In the genomic region with DNA sequence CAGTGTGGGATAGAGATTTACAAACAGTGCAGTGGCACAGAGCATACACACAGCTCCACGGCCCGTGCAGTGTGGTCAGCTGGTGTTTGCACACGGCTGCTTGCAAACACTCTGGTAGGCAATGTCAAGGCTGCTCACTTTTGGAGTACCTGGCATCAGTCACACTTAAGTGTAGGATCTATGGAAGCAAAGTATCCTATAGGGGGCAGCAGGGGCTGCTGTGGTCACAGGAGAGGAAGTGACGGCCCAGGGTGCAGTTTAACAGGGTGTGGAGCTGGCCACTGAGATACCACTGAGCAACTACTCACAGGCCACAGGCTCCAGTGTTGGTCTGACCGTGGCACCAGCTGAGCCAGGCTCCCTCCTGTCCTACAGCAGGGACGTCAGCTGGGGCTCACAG, we compare ENCODE assay signal across 15 mouse cellular contexts. TPM values are rescaled to one million over a fixed set of nuclear protein-coding genes. Genes with fewer than 3 reads are reported as not detected.
DNase-seq lines count a peak whose midpoint lies in the region; ATAC-seq and TF ChIP-seq lines count a peak whose summit lies in the region.
"Had no signal": no experiment of that assay in that cellular context is flagged by ENCODE, and none has a peak within 500 bp of the region (broad histone marks: within the 10 kb centered on the region; RNA-seq: fewer than 3 reads in every experiment).

No protein-coding gene starts in this region.

- no peak overlapping the region for H3K4me3 ChIP-seq in kidney, embryonic 15.5 days (replicated peaks)
- H3K4me3 ChIP-seq in kidney, embryonic 14.5 days (ENCODE audit: low read length) = no peak overlapping the region
- H3K4me3 ChIP-seq in MEL (ENCODE audit: control insufficient read depth in 1 of 2, insufficient read depth in 1 of 2, low read depth in 2 of 2, low read length in 2 of 2) = no peak overlapping the region
- H3K4me3 ChIP-seq: heart, embryonic 12.5 days; neural tube, embryonic 15.5 days had no signal

- no peaks in the 10 kb centered on the region for H3K4me1 ChIP-seq in kidney, embryonic 15.5 days
- H3K4me1 ChIP-seq in kidney, embryonic 14.5 days (ENCODE audit: control insufficient read depth, insufficient read depth, low read length) = no peaks in the 10 kb centered on the region
- no peaks in the 10 kb centered on the region for H3K4me1 ChIP-seq in MEL (ENCODE audit: control insufficient read depth in 1 of 2, insufficient read depth in 2 of 2, low read length in 2 of 2)
- H3K4me1 ChIP-seq: heart, embryonic 12.5 days; neural tube, embryonic 15.5 days had no signal

- H3K36me3 ChIP-seq in kidney, embryonic 15.5 days = peaks cover 97% of the 10 kb centered on the region
- peaks cover 75% of the 10 kb centered on the region for H3K36me3 ChIP-seq in kidney, embryonic 14.5 days (ENCODE audit: control insufficient read depth, insufficient read depth, low read length)
- H3K36me3 ChIP-seq in MEL (ENCODE audit: control insufficient read depth in 1 of 2, insufficient read depth in 2 of 2, low read length in 2 of 2) = no peaks in the 10 kb centered on the region

- H3K27ac ChIP-seq in kidney, embryonic 15.5 days = no peak overlapping the region
- no peak overlapping the region for H3K27ac ChIP-seq in kidney, embryonic 14.5 days (ENCODE audit: low read depth, low read length)
- H3K27ac ChIP-seq in MEL (ENCODE audit: control insufficient read depth, low read depth, low read length) = no peak overlapping the region
- H3K27ac ChIP-seq: neural tube, embryonic 15.5 days had no signal

- H3K9me3 ChIP-seq in kidney, embryonic 15.5 days (replicated peaks) = no peaks in the 10 kb centered on the region
- no peaks in the 10 kb centered on the region for H3K9me3 ChIP-seq in kidney, embryonic 14.5 days (ENCODE audit: control insufficient read depth, low read length)
- no peaks in the 10 kb centered on the region for H3K9me3 ChIP-seq in MEL (replicated peaks; ENCODE audit: insufficient read depth, low read length)
- H3K9me3 ChIP-seq: heart, embryonic 12.5 days; neural tube, embryonic 15.5 days had no signal

- 0 out of 2 replicates have a peak, but pooled peaks have one; percentile 20 for ATAC-seq in kidney, embryonic 15.5 days (replicated peaks; ENCODE audit: low FRiP score)
- no peak for ATAC-seq in kidney, embryonic 14.5 days (ENCODE audit: low FRiP score, low TSS enrichment)
- ATAC-seq in granulocyte monocyte progenitor cell, adult 5-6 weeks (replicated peaks; ENCODE audit: poor library complexity, severe bottlenecking) = peak; percentile 87
- ATAC-seq: activated CD4-positive, CD25-positive, alpha-beta regulatory T cell, adult 4 months; hindbrain, embryonic 16.5 days had no signal

- no peak for TF ChIP-seq POLR2A in MEL (IDR thresholded peaks at IDR 0.05; ENCODE audit: control insufficient read depth in 1 of 2, insufficient read depth in 1 of 2, low read depth in 1 of 2, low read length in 2 of 2, poor library complexity in 1 of 2)

- WGBS in kidney, embryonic 15.5 days = 89% methylated on average over 6 of the region's 6 CpGs
- WGBS in kidney, embryonic 14.5 days = 84% methylated on average over 6 of the region's 6 CpGs

- TF ChIP-seq RAD21 in MEL (IDR thresholded peaks at IDR 0.05; ENCODE audit: low read depth, low read length) = no peak; the same call in 1 of the 2 replicates

- no peak for TF ChIP-seq EP300 in MEL (IDR thresholded peaks at IDR 0.05; ENCODE audit: low read depth in 1 of 2, low read length in 2 of 2)

- TF ChIP-seq CTCF in MEL (IDR thresholded peaks at IDR 0.05 in 2 of 3, conservative IDR thresholded peaks at IDR 0.05 in 1 of 3; ENCODE audit: control insufficient read depth in 1 of 3, insufficient read depth in 1 of 3, low read depth in 2 of 3, low read length in 3 of 3, poor library complexity in 1 of 3, severe bottlenecking in 1 of 3) = peak in 2 of 3 experiments; percentile 29 to 43; a peak in 4 of 6 replicates

- H3K79me2 ChIP-seq in MEL (ENCODE audit: control insufficient read depth, insufficient read depth, low read length, poor library complexity) = no peaks in the 10 kb centered on the region

- no peak overlapping the region for H3K4me2 ChIP-seq in kidney, embryonic 15.5 days
- no peak overlapping the region for H3K4me2 ChIP-seq in kidney, embryonic 14.5 days (replicated peaks; ENCODE audit: low read depth, low read length)
- H3K4me2 ChIP-seq: heart, embryonic 12.5 days; neural tube, embryonic 15.5 days had no signal

- DNase-seq in MEL (ENCODE audit: low read depth, low spot score) = peak; percentile 37
- DNase-seq in lung, postnatal 36 days = peak; percentile 65
- no peak for DNase-seq in yolk sac, embryonic 10.5 days (ENCODE audit: low spot score)
- DNase-seq in thymus, postnatal 36 days = no peak
- no peak for DNase-seq in left cerebral cortex, adult 8-10 months (ENCODE audit: low spot score in 2 of 2)
- DNase-seq: kidney, postnatal 25 days had no signal

- no peaks in the 10 kb centered on the region for H3K27me3 ChIP-seq in kidney, embryonic 15.5 days
- H3K27me3 ChIP-seq in kidney, embryonic 14.5 days (ENCODE audit: control insufficient read depth, insufficient read depth, low read length) = no peaks in the 10 kb centered on the region
- peaks cover 0 to 5% of the 10 kb centered on the region in 2 experiments; a peak in 2 of 4 replicates for H3K27me3 ChIP-seq in MEL (ENCODE audit: control insufficient read depth in 1 of 2, insufficient read depth in 2 of 2, low read length in 2 of 2)
- H3K27me3 ChIP-seq: heart, embryonic 12.5 days; neural tube, embryonic 15.5 days had no signal

- H3K9ac ChIP-seq in kidney, embryonic 15.5 days = no peak overlapping the region
- no peak overlapping the region for H3K9ac ChIP-seq in kidney, embryonic 14.5 days (ENCODE audit: low read depth, low read length)
- no peak overlapping the region for H3K9ac ChIP-seq in MEL (ENCODE audit: control insufficient read depth, low read depth, low read length, poor library complexity, severe bottlenecking)
- H3K9ac ChIP-seq: heart, embryonic 12.5 days; neural tube, embryonic 15.5 days had no signal

TF ChIP-seq in MEL, 35 proteins besides CTCF, POLR2A, EP300 and RAD21:
- TF ChIP-seq MYC (IDR thresholded peaks at IDR 0.05; ENCODE audit: low read depth, low read length) (no peak), ZKSCAN1 (IDR thresholded peaks at IDR 0.05; ENCODE audit: low read depth, low read length) (no peak), TAL1 (IDR thresholded peaks at IDR 0.05; ENCODE audit: low read length) (no peak), ELF1 (IDR thresholded peaks at IDR 0.05; ENCODE audit: low read depth, low read length) (no peak), E2F4 (IDR thresholded peaks at IDR 0.05; ENCODE audit: borderline replicate concordance, low read depth, low read length) (no peak), SIN3A (IDR thresholded peaks at IDR 0.05; ENCODE audit: low read length) (no peak), CHD1 (IDR thresholded peaks at IDR 0.05; ENCODE audit: low read depth, low read length) (no peak), CHD2 (IDR thresholded peaks at IDR 0.05; ENCODE audit: low read length) (no peak)

RNA-seq across cellular contexts. Expression of a gene that starts 49.2 kb away (rescaled TPM):
- polyA plus RNA-seq in kidney, embryonic 15.5 days (2015; fragmentation: Nextera tagmentation; extraction: Ambion mirVana) = 31.9 and 40.0 TPM in 2 replicates
- 43.4 and 44.3 TPM in 2 replicates for polyA plus RNA-seq in kidney, embryonic 14.5 days (2014; fragmentation: Nextera tagmentation; extraction: Ambion mirVana)
- total RNA-seq in MEL (2012; rRNA removed) = not detected in 2 replicates
- polyA plus RNA-seq in MEL (2012; ENCODE audit: insufficient read depth in 1 of 2, insufficient read length in 2 of 2, low read depth in 1 of 2, low replicate concordance in 2 of 2, missing spikeins in 1 of 2) = not detected
- total RNA-seq in granulocyte monocyte progenitor cell, adult 5-6 weeks (2014; fragmentation: Nextera tagmentation) = 5.6 and 8.1 TPM in 2 replicates
- total RNA-seq in granulocyte monocyte progenitor cell, adult 5-6 weeks (2017) = 4.8 and 8.6 TPM in 2 replicates
- 100 to 1,000 TPM; 123 to 157 (median 142) TPM for total RNA-seq in left cerebral cortex, adult 8-10 months (2022)

RNA-seq across cellular contexts. Expression of a gene that starts 57.5 kb away (rescaled TPM):
- 43.7 and 43.9 TPM in 2 replicates for polyA plus RNA-seq in kidney, embryonic 15.5 days (2015; fragmentation: Nextera tagmentation; extraction: Ambion mirVana)
- 7.8 and 14.5 TPM in 2 replicates for polyA plus RNA-seq in kidney, embryonic 14.5 days (2014; fragmentation: Nextera tagmentation; extraction: Ambion mirVana)
- total RNA-seq in MEL (2012; rRNA removed) = 0.12 TPM in 1 of 2 replicates, not detected in the other
- polyA plus RNA-seq in MEL (2012; ENCODE audit: insufficient read depth in 1 of 2, insufficient read length in 2 of 2, low read depth in 1 of 2, low replicate concordance in 2 of 2, missing spikeins in 1 of 2) = under 1 TPM in 1 of 2 experiments, not detected in 1; 0.14 TPM
- total RNA-seq in granulocyte monocyte progenitor cell, adult 5-6 weeks (2014; fragmentation: Nextera tagmentation) = 0.73 and 1.9 TPM in 2 replicates
- total RNA-seq in granulocyte monocyte progenitor cell, adult 5-6 weeks (2017) = not detected in 2 replicates
- 10 to 100 TPM; 10.1 to 15.5 (median 11.6) TPM for total RNA-seq in left cerebral cortex, adult 8-10 months (2022)
- total RNA-seq: gastrocnemius, adult 18-20 months had no signal
- polyA plus RNA-seq: activated CD4-positive, CD25-positive, alpha-beta regulatory T cell, adult 4 months; stomach, embryonic 14.5 days had no signal

Comparison
In these comparisons a context has a peak if more than half of its experiments do, and no peak if none do; other contexts are left out.
1. DNase-seq: peak in MEL (single experiment) and lung, postnatal 36 days (single experiment); none in yolk sac, embryonic 10.5 days (single experiment), thymus, postnatal 36 days (0 of 2) and left cerebral cortex, adult 8-10 months (0 of 2).
2. RNA of a gene that starts 49.2 kb away (total RNA-seq): 123 to 157 TPM in left cerebral cortex, adult 8-10 months; 4.8 to 8.6 TPM in granulocyte monocyte progenitor cell, adult 5-6 weeks and not detected in MEL; every median in the first group is over 10 times any median in the second.